Mouse (Mus musculus) ovary, adult 10 weeks (tissue): ENCODE measurements around the gene Dbf4. TPM values are rescaled to one million over a fixed set of nuclear protein-coding genes. Genes with fewer than 3 reads are reported as not detected.

ENCODE experiments used
- polyA plus RNA-seq: library from polyadenylated mRNA; stranded (reverse); fragments of 350-450 nt; fragmentation: Illumina TruSeq; extraction: RNeasy Lipid Tissue Mini Kit (QIAGEN cat#74804); gene quantifications from one replicate; pipeline ENCODE4 v1.2.3, GENCODE M21; 2014

Gene Dbf4
- 70.2 TPM for polyA plus RNA-seq

DNA sequence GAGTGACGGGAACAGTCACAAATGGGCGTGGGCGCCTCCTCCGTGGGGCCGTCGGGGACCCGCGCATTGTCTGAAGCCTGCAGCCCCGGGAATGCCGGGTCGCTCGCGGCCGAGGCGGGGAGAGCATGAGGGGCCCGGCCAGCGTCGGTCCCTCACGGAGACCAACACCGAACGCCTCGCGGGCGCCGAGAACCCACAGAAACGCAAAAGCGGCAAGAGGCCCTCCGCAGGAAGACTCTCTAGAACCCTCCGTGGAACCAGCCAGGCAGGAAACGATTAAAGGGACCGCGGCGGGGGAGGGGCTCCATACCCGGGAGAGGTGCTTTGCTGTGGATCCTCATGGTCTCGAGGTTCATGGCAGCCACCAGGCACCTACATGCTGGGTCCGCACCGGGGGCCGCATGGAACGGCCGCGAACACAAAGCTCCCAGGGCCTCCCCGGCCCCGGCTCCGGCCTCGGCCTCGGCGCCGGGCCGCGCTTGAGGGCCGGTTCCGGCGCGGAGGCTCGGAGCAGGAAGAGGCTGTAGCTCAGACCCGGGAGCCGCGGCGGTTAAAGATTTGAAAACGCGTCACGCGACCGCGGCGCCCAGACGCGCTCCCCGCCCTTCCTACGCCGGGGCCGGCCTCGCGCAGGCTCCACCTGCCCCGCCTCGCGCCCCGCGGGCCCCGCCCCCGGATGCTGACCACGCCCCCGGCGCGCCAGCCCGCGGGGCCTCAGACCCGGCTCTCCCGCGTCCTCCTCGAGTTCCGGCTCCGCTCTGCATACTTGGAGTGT lies at the start of gene Dbf4, which contains the start of gene Slc25a40:
Gene Dbf4, minus strand, starts transcription at position 560 of the 775 bp plus-strand sequence.
Gene Slc25a40, plus strand, starts transcription at position 694 of the 775 bp plus-strand sequence.

DNA sequence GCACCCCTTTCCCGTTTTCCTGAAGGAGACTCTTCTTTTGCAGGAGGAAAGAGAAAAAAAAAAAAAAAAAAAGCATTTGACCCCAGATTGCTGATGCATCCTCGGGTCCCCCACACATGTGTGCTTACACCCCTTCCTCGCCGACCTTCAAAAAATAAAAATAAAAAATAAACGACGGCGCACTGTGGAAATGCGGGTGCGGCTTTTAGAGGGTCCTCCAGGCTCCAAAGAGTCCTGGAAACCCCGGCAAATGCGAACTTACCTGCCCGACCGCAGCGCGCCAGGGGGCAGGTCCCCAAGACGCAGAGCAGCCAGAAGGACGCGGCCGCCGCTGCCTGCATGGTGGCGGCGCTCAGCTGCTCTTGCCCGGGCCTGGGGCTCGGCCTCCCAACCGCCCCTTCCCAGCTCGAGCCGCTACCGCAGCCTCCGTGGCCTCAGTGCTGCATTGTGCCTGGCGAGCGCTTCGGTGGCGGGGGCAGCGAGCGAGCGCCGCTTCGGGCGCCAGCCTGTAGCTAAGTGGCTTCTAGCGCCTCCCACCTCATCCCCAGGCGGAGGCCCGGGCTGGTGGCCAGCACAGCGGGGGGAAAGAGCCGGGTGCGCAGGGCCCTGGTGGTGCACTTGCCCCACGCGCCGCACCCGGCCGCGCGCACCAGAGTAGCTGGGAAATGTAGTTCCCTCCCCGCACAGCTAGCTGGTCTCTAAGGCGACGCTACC lies 54.7 kb downstream of the Dbf4 start, which contains the start of gene Adam22:
Gene Adam22, minus strand, starts transcription at position 547 of the 714 bp plus-strand sequence.

Other genes starting within 250 kb of the Dbf4 start
- 4.0 TPM for gene Adam22, start 54.6 kb downstream of the Dbf4 start, polyA plus RNA-seq
- gene Slc25a40, start 134 bp upstream of the Dbf4 start, polyA plus RNA-seq, result 29.1 TPM
- gene Rundc3b, start 200.2 kb upstream of the Dbf4 start, polyA plus RNA-seq, result 7.2 TPM
- 31.9 TPM for gene Abcb1a, start 237.4 kb upstream of the Dbf4 start, polyA plus RNA-seq